Mouse (Mus musculus): Measurements from ENCODE around the gene Sult2b1. TPM values are rescaled to one million over a fixed set of nuclear protein-coding genes. Genes with fewer than 3 reads are reported as not detected.

The Sult2b1 gene
- polyA plus RNA-seq, 1 experiment from 2014 or later: 6.6 TPM

- no peaks in the 10 kb centered on the region for H3K27me3 ChIP-seq (replicated peaks; ENCODE audit: control insufficient read depth, insufficient read depth, low read length)
- H3K9me3 ChIP-seq (ENCODE audit: control insufficient read depth, low read length): no peaks in the 10 kb centered on the region
- WGBS: 80% methylated on average over 11 of the region's 11 CpGs
- ATAC-seq: no peak
- H3K27ac ChIP-seq (ENCODE audit: low read depth, low read length): no peak overlapping the region
- H3K4me2 ChIP-seq (ENCODE audit: low read length): no peak overlapping the region
- H3K36me3 ChIP-seq (ENCODE audit: control insufficient read depth, insufficient read depth, low read length): no peaks in the 10 kb centered on the region
- H3K4me3 ChIP-seq (ENCODE audit: low read length): no peak overlapping the region
- no peak overlapping the region for H3K9ac ChIP-seq (ENCODE audit: low read depth, low read length)
- no peaks in the 10 kb centered on the region; the same call in 1 of the 2 replicates for H3K4me1 ChIP-seq (ENCODE audit: control insufficient read depth, insufficient read depth, low read depth, low read length)
Observed at GRCm38 (mm10) chr7:45689800-45690199, 94.7 kb downstream of the Sult2b1 start.

GRCm38 (mm10) chr7:45689099-45689498 is 95.4 kb downstream of the Sult2b1 start:
- Histone ChIP-seq H3K27me3 (replicated peaks; ENCODE audit: control insufficient read depth, insufficient read depth, low read length) (no peaks in the 10 kb centered on the region), H3K4me3 (ENCODE audit: low read length) (no peak overlapping the region), H3K9me3 (ENCODE audit: control insufficient read depth, low read length) (no peaks in the 10 kb centered on the region), H3K4me1 (ENCODE audit: control insufficient read depth, insufficient read depth, low read depth, low read length) (no peaks in the 10 kb centered on the region; the same call in 1 of the 2 replicates), H3K9ac (ENCODE audit: low read depth, low read length) (no peak overlapping the region), H3K27ac (ENCODE audit: low read depth, low read length) (no peak overlapping the region), H3K36me3 (ENCODE audit: control insufficient read depth, insufficient read depth, low read length) (no peaks in the 10 kb centered on the region), H3K4me2 (ENCODE audit: low read length) (no peak overlapping the region)
- WGBS: 64% methylated on average over 6 of the region's 6 CpGs
- ATAC-seq: no peak

- Histone ChIP-seq H3K36me3 (ENCODE audit: control insufficient read depth, insufficient read depth, low read length) (no peaks in the 10 kb centered on the region), H3K9me3 (ENCODE audit: control insufficient read depth, low read length) (no peaks in the 10 kb centered on the region), H3K4me3 (ENCODE audit: low read length) (no peak overlapping the region), H3K4me2 (ENCODE audit: low read length) (no peak overlapping the region), H3K27ac (ENCODE audit: low read depth, low read length) (no peak overlapping the region), H3K9ac (ENCODE audit: low read depth, low read length) (no peak overlapping the region), H3K4me1 (ENCODE audit: control insufficient read depth, insufficient read depth, low read depth, low read length) (peaks cover 4% of the 10 kb centered on the region; the same call in 1 of the 2 replicates), H3K27me3 (replicated peaks; ENCODE audit: control insufficient read depth, insufficient read depth, low read length) (no peaks in the 10 kb centered on the region)
- WGBS: 62% methylated on average over 3 of the region's 3 CpGs
- no peak for ATAC-seq
Observed at GRCm38 (mm10) chr7:45686841-45687240, 97.6 kb downstream of the Sult2b1 start.

- no peak overlapping the region for H3K4me3 ChIP-seq (ENCODE audit: low read length)
- H3K27ac ChIP-seq (ENCODE audit: low read depth, low read length): no peak overlapping the region
- H3K27me3 ChIP-seq (replicated peaks; ENCODE audit: control insufficient read depth, insufficient read depth, low read length): no peaks in the 10 kb centered on the region
- no peak overlapping the region for H3K9ac ChIP-seq (ENCODE audit: low read depth, low read length)
- H3K4me1 ChIP-seq (ENCODE audit: control insufficient read depth, insufficient read depth, low read depth, low read length): peaks cover 4% of the 10 kb centered on the region; the same call in 1 of the 2 replicates
- H3K4me2 ChIP-seq (ENCODE audit: low read length): no peak overlapping the region
- H3K9me3 ChIP-seq (ENCODE audit: control insufficient read depth, low read length): no peaks in the 10 kb centered on the region
- no peak for ATAC-seq
- H3K36me3 ChIP-seq (ENCODE audit: control insufficient read depth, insufficient read depth, low read length): no peaks in the 10 kb centered on the region
- WGBS: 54% methylated on average over 10 of the region's 10 CpGs
Observed at GRCm38 (mm10) chr7:45685811-45686210, 98.7 kb downstream of the Sult2b1 start.

- no peak within 1 kb of the TSS for H3K4me2 ChIP-seq (ENCODE audit: low read length)
- no peaks in the 10 kb centered on the region for H3K27me3 ChIP-seq (replicated peaks; ENCODE audit: control insufficient read depth, insufficient read depth, low read length)
- H3K36me3 ChIP-seq (ENCODE audit: control insufficient read depth, insufficient read depth, low read length): no peaks in the 10 kb centered on the region
- H3K9ac ChIP-seq (ENCODE audit: low read depth, low read length): no peak within 1 kb of the TSS; the same call in none of the 2 replicates
- H3K27ac ChIP-seq (ENCODE audit: low read depth, low read length): no peak within 1 kb of the TSS; the same call in 1 of the 2 replicates
- WGBS: 80% methylated on average over 7 of the region's 7 CpGs
- no peak for ATAC-seq
- H3K4me1 ChIP-seq (ENCODE audit: control insufficient read depth, insufficient read depth, low read depth, low read length): peaks cover 4% of the 10 kb centered on the region; the same call in 1 of the 2 replicates
- H3K4me3 ChIP-seq (ENCODE audit: low read length): no peak within 1 kb of the TSS
- H3K9me3 ChIP-seq (ENCODE audit: control insufficient read depth, low read length): no peaks in the 10 kb centered on the region
Observed at GRCm38 (mm10) chr7:45683396-45684050, 100.9 kb downstream of the Sult2b1 start, which contains the start of gene Ntn5. Ntn5 (plus strand) TSS chr7:45684022.

- peak overlapping the region; percentile 60 for H3K9ac ChIP-seq (ENCODE audit: low read depth, low read length)
- peaks cover 4% of the 10 kb centered on the region; the same call in 1 of the 2 replicates for H3K4me1 ChIP-seq (ENCODE audit: control insufficient read depth, insufficient read depth, low read depth, low read length)
- no peaks in the 10 kb centered on the region for H3K36me3 ChIP-seq (ENCODE audit: control insufficient read depth, insufficient read depth, low read length)
- no peaks in the 10 kb centered on the region for H3K9me3 ChIP-seq (ENCODE audit: control insufficient read depth, low read length)
- peak overlapping the region; percentile 69; the same call in 1 of the 2 replicates for H3K27ac ChIP-seq (ENCODE audit: low read depth, low read length)
- H3K4me2 ChIP-seq (ENCODE audit: low read length): peak overlapping the region; percentile 49
- H3K4me3 ChIP-seq (ENCODE audit: low read length): no peak overlapping the region
- 28% methylated on average over 14 of the region's 14 CpGs for WGBS
- H3K27me3 ChIP-seq (replicated peaks; ENCODE audit: control insufficient read depth, insufficient read depth, low read length): no peaks in the 10 kb centered on the region
- ATAC-seq: peak; percentile 78
Observed at GRCm38 (mm10) chr7:45682144-45683126, 102.0 kb downstream of the Sult2b1 start.

- no peak overlapping the region for H3K4me2 ChIP-seq (ENCODE audit: low read length)
Observed at GRCm38 (mm10) chr7:45681046-45681736, 103.3 kb downstream of the Sult2b1 start.

More at GRCm38 (mm10) chr7:45681046-45681736, 103.3 kb downstream of the Sult2b1 start:
- 88% methylated on average over 8 of the region's 8 CpGs for WGBS
- Histone ChIP-seq H3K36me3 (ENCODE audit: control insufficient read depth, insufficient read depth, low read length) (no peaks in the 10 kb centered on the region), H3K9me3 (ENCODE audit: control insufficient read depth, low read length) (no peaks in the 10 kb centered on the region), H3K4me3 (ENCODE audit: low read length) (no peak overlapping the region), H3K9ac (ENCODE audit: low read depth, low read length) (no peak overlapping the region), H3K4me1 (ENCODE audit: control insufficient read depth, insufficient read depth, low read depth, low read length) (peaks cover 4% of the 10 kb centered on the region; the same call in 1 of the 2 replicates), H3K27ac (ENCODE audit: low read depth, low read length) (no peak overlapping the region), H3K27me3 (replicated peaks; ENCODE audit: control insufficient read depth, insufficient read depth, low read length) (no peaks in the 10 kb centered on the region)
- ATAC-seq: no peak

All from hindbrain, embryonic 16.5 days (tissue).